Mouse (Mus musculus) stomach, postnatal 0 days (tissue): ENCODE data around the gene Strn3. TPM values are rescaled to one million over a fixed set of nuclear protein-coding genes. Genes with fewer than 3 reads are reported as not detected.
"Not testable (repeated sequence)": the region's sequence is repeated elsewhere in the genome, so short reads cannot be mapped to it uniquely, and the experiment has no call there.

Experiments
- ATAC-seq: fragments of 200-750 bp; cut with Nextera tagmentation; 2 replicates; pipeline ENCODE4 v1.8.0; 2017; ENCODE audit not compliant: low FRiP score, low TSS enrichment
- DNase-seq: peaks from one replicate; pipeline ENCODE4 v3.0.0-alpha.2; 2016; ENCODE audit warnings: low spot score
- H3K27ac ChIP-seq: fragments of 300-500 bp; sonication (generic); replicated peaks from 2 replicates; pipeline ENCODE4 v1.5.1; 2014; ENCODE audit warnings: mild to moderate bottlenecking, control low read depth
- H3K27me3 ChIP-seq: fragments of 300-500 bp; sonication (generic); 2 replicates; pipeline ENCODE4 v1.6.1; 2014; ENCODE audit warnings: low read length; ENCODE audit not compliant: control insufficient read depth, insufficient read depth
- H3K36me3 ChIP-seq: fragments of 300-500 bp; sonication (generic); 2 replicates; pipeline ENCODE4 v1.6.1; 2014; ENCODE audit warnings: low read length, mixed read lengths; ENCODE audit not compliant: control insufficient read depth, insufficient read depth
- H3K4me1 ChIP-seq: fragments of 300-500 bp; sonication (generic); replicated peaks from 2 replicates; pipeline ENCODE4 v1.6.1; 2014; ENCODE audit warnings: antibody characterized with exemption; ENCODE audit not compliant: control insufficient read depth, insufficient read depth
- H3K4me2 ChIP-seq: fragments of 300-500 bp; sonication (generic); replicated peaks from 2 replicates; pipeline ENCODE4 v1.6.1; 2014; ENCODE audit warnings: low read depth, mild to moderate bottlenecking, control low read depth, moderate library complexity
- H3K4me3 ChIP-seq: fragments of 300-500 bp; sonication (generic); 2 replicates; pipeline ENCODE4 v1.5.1; 2014; ENCODE audit warnings: low read depth, low read length, control low read depth
- H3K9ac ChIP-seq: fragments of 300-500 bp; sonication (generic); 2 replicates; pipeline ENCODE4 v1.6.1; 2014; ENCODE audit warnings: mild to moderate bottlenecking, low read length, control low read depth, mixed read lengths
- H3K9me3 ChIP-seq: fragments of 300-500 bp; sonication (generic); 2 replicates; pipeline ENCODE4 v1.6.1; 2016; ENCODE audit warnings: low read length; ENCODE audit not compliant: control insufficient read depth
- CTCF ChIP-seq: IDR thresholded peaks from 2 replicates; pipeline ENCODE4 v1.5.1; 2016; ENCODE audit warnings: antibody characterized with exemption, low read depth, mild to moderate bottlenecking, moderate library complexity
- EP300 ChIP-seq: optimal IDR thresholded peaks from 2 replicates; pipeline ENCODE3; 2016; ENCODE audit warnings: antibody characterized with exemption
- WGBS: fragments of 180-500 bp; shearing (Covaris S2); extraction: QIAGEN DNeasy Blood & Tissue Kit; methylation state at CpG from one replicate; pipeline ENCODE4 v1.1.7; 2014; 5-methylcytosine and 5-hydroxymethylcytosine counted together
- polyA plus RNA-seq: library from polyadenylated mRNA; unstranded; fragments of >200 nt; fragmentation: Nextera tagmentation; extraction: Ambion mirVana; gene quantifications from 2 replicates; pipeline ENCODE4 v1.2.1, GENCODE M21; 2015

Gene Strn3
- polyA plus RNA-seq, 1 experiment from 2014 or later: 25.7 TPM

DNA sequence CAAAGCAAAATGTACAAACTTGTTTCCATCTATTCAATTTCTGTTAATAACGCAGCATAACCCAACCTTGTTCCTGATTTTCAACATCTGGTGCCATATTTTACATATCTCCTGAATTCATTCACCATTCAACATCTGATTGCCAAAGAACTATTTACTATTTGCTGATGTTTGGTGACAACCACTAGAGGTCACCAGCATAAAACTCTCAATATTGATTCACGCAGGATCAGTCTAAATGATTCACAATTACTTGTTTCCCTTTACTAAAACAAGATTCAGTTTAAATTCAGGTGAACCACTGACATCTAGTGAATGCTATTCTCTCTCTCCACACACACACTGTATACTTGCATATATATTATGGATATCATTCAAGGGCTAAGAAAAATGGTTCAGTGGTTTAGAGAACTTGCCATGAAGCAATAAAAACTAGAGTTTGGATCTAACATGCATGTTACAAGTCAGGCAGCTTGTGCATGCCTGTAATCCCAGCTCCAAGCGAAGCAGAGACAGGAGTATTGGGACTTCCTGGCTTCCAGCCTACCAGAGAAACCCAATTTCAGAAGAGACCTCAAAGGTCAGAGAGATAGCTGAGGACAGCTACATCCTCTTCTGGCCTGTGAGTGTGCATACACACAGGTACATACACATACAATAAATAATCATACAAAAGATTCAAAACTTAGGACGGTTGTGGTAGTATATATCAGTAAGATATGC lies 24.8 kb downstream of the Strn3 start:
- Histone ChIP-seq H3K36me3 (no peaks in the 10 kb centered on the region), H3K4me2 (no peak overlapping the region), H3K27me3 (no peaks in the 10 kb centered on the region), H3K4me3 (no peak overlapping the region), H3K9ac (no peak overlapping the region; the same call in 1 of the 2 replicates), H3K9me3 (no peaks in the 10 kb centered on the region), H3K27ac (no peak overlapping the region), H3K4me1 (no peaks in the 10 kb centered on the region; the same call in 1 of the 2 replicates)
- peak; percentile 77 for TF ChIP-seq CTCF
- no peak for TF ChIP-seq EP300
- ATAC-seq (no peak), DNase-seq (no peak)
- 62% methylated on average over 4 of the region's 4 CpGs for WGBS

DNA sequence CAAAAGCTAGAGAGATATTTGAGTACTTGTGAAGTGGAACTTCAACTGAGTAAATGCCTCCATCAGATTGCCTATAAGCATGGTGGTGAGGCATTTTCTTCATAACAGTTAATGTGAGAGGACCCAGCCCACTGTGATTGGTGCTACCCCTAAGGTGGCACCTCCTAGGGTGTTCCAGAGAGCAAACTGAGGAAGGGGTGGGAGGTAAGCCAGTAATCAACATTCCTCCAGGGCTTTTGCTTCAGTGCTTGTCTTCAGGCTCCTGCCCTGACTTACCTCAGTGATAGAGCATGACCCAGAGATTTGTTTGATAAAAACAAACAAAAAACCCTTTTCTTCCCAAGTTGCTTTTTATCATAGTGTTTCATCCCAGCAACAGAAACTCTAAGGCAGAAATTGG lies 27.8 kb downstream of the Strn3 start:
- Histone ChIP-seq H3K4me2 (no peak overlapping the region), H3K9ac (no peak overlapping the region), H3K9me3 (no peaks in the 10 kb centered on the region), H3K4me3 (no peak overlapping the region), H3K4me1 (no peaks in the 10 kb centered on the region), H3K27ac (no peak overlapping the region), H3K36me3 (no peaks in the 10 kb centered on the region), H3K27me3 (no peaks in the 10 kb centered on the region)
- ATAC-seq: no peak
- TF ChIP-seq EP300 (no peak), CTCF (no peak)
- DNase-seq: no peak

DNA sequence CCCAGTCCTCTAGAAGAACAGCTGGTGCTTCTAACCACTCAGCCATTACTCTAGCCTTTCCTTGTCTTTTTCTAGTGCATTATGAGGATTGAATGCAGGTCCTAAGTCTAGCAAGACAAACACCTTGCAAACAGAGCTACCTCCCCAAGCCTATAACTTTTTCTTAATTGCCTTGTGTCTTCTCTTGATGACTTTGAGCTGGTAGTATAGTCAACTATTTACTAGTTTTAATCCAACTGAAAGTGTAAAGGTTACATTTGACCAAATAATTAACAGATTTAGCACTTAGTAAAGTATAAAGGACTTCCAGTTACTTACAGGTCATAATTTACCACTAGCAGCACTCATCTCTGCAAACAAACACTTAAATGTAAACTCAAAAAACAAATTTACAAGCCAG lies 28.7 kb downstream of the Strn3 start:
- no peaks in the 10 kb centered on the region for H3K9me3 ChIP-seq
- no peak for DNase-seq

DNA sequence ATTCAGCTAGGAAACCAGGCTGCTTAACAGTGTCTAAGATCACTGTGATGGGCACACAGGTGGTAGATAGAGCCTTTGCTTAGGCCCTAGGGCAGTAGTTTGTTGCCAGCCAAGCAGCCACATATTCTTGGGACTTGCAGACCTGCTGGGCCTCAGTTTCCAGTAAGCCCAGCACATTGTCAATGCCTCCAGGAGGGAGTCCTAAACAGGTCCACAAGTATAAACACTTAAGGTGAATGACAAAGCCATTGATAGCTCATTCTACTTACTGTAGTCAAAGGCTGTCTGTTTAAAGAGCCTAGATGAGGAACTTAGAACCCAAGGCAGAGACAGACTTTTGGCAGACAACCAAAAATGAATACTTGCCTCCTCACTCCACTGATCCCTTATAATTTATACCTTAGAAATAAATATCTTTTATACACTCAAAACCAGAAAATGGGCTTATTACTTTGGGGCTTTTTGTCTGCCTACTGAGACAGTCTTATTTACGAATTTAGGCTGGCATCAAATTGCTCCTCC lies 35.7 kb downstream of the Strn3 start:
- WGBS: 59% methylated on average over 1 of the region's 1 CpGs
- no peak overlapping the region for H3K9ac ChIP-seq
- no peaks in the 10 kb centered on the region for H3K27me3 ChIP-seq
- H3K4me2 ChIP-seq: no peak overlapping the region
- ATAC-seq: no peak
- H3K27ac ChIP-seq: no peak overlapping the region
- H3K9me3 ChIP-seq: no peaks in the 10 kb centered on the region
- H3K4me1 ChIP-seq: no peaks in the 10 kb centered on the region
- no peak for TF ChIP-seq EP300
- no peak for TF ChIP-seq CTCF
- H3K4me3 ChIP-seq: no peak overlapping the region
- DNase-seq: no peak
- H3K36me3 ChIP-seq: no peaks in the 10 kb centered on the region

More for the DNA sequence above, 28.7 kb downstream of the Strn3 start:
- Histone ChIP-seq H3K4me1 (no peaks in the 10 kb centered on the region), H3K36me3 (no peaks in the 10 kb centered on the region), H3K9ac (no peak overlapping the region), H3K27ac (no peak overlapping the region), H3K4me2 (no peak overlapping the region), H3K4me3 (no peak overlapping the region), H3K27me3 (no peaks in the 10 kb centered on the region)
- no peak for ATAC-seq
- TF ChIP-seq EP300: no peak
- TF ChIP-seq CTCF: no peak

DNA sequence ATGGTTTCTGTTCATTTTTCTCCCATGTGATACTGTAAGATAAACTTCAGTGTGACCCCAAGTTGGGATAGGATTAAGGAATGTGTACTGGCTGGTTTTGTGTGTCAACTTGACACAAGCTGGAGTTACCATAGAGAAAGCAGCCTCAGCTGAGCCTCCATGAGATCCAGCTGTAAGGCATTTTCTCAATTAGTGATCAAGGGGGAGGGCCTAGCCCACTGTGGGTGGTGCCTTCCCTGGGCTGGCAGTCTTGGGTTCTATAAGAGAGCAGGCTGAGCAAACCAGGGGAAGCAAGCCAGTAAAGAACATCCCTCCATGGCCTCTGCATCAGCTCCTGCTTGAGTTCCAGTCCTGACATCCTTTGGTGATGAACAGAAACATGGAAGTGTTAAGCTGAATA lies 42.3 kb downstream of the Strn3 start:
- not testable (repeated sequence) for H3K9me3 ChIP-seq, DNase-seq, H3K27ac ChIP-seq, H3K9ac ChIP-seq, H3K4me3 ChIP-seq, H3K4me2 ChIP-seq, ATAC-seq, H3K27me3 ChIP-seq, H3K36me3 ChIP-seq, H3K4me1 ChIP-seq

DNA sequence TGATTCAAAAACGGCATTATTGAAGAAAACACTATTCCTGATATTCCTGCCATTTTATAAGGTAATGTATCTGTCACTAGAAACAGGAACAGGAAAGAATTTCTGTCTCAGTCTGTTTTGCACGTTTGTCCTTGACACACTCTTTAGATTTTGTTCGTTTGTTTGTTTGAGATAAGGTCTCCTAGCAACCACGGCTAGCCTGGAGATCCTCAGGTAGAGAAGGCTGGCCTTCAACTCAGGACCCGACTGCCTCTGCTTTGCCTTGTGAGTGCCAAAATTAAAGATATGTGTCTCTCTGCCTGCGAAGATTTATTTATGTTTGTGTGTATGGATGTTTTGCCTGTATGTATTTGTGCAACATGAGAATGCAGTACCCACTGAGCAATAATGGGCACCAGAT lies 49.8 kb downstream of the Strn3 start:
- H3K27me3 ChIP-seq: no peaks in the 10 kb centered on the region
- ATAC-seq (no peak), DNase-seq (no peak)
- TF ChIP-seq EP300 (no peak), CTCF (no peak)
- WGBS: 36% methylated on average over 6 of the region's 6 CpGs
- H3K4me3 ChIP-seq: no peak overlapping the region
- no peak overlapping the region for H3K4me2 ChIP-seq
- H3K9ac ChIP-seq: no peak overlapping the region
- H3K4me1 ChIP-seq: no peaks in the 10 kb centered on the region
- no peaks in the 10 kb centered on the region for H3K36me3 ChIP-seq
- H3K9me3 ChIP-seq: no peaks in the 10 kb centered on the region
- no peak overlapping the region for H3K27ac ChIP-seq
